Mouse (Mus musculus): ENCODE measurements around the gene Kif3b.
A peak's percentile ranks its signal among the peaks of the same experiment; 100 is the strongest.

DNA sequence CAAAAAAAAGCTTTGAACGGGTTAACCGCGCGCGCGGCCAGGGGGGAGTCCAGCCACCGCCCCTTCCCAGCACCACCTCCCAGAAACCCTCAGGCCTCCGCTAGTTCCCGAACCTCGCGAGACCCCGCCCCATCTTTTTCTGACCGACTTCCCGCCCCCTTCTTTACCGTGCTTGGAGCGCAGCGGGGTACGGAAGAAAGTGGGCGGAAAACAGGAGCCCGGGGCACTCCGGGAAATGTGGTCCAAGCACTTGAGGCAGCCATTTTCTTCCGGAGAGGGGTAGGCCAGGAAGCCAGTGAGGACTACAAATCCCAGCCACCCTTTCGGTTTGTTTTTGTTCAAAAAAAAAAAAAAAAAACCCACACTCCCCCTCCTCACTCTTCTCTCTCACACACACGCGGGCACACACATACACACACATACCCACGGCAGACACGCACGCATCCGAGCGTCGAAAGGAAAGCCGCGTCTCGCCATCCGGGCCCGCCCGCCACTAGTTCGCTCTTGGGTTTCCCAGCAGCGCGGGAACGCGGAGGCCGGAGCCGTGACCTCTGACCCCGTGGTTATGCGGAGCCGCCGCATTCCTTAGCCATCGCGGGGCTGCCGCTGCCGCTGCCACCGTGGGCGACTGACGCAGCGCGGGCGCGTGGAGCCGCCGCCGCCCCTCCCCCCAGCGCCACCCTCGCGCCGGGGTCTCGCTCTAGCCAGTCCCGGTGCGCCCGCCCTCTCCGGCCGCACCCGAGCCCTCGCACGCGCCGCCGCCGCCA lies 54.4 kb downstream of the Kif3b start, which contains the start of gene Asxl1:
- TF ChIP-seq CTCF (IDR thresholded peaks at IDR 0.05; ENCODE audit: borderline replicate concordance, control insufficient read depth, extremely low read depth, insufficient read depth, low read length, poor library complexity) (0 out of 2 replicates have a peak, but pooled peaks have one; percentile 9), POLR2A (IDR thresholded peaks at IDR 0.05; ENCODE audit: control insufficient read depth, extremely low read depth, insufficient read depth, low read length, poor library complexity) (peak; percentile 61)
